In the genomic region with DNA sequence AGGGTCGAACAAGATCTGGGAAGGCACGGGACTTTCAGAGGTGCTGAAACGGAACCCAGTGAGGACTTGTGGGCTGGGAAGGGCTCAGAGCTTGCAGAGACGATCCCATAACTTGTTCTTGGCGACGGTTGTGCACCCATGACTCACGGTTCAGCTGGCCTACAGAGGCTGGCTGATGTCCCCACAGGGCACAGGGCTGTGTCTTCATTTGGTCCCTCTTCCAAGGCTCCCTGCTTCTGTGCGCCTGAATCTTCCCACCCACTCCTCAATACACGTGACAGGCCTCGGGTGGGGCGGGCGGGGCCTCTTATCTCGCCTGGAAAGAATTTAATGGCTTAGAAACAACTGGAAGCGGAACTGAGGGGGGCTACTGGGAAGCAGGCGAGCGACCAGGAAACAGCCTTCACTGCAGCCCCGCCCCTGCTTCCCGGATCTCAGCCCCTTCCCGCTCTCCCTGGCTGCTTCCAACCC, we compare ENCODE assay signal across 8 mouse cellular contexts. TPM values are rescaled to one million over a fixed set of nuclear protein-coding genes. Genes with fewer than 3 reads are reported as not detected.
A peak's percentile ranks its signal among the peaks of the same experiment; 100 is the strongest.
DNase-seq lines count a peak whose midpoint lies in the region; ATAC-seq and TF ChIP-seq lines count a peak whose summit lies in the region.

No protein-coding gene starts in this region.

- H3K4me2 ChIP-seq in forebrain, embryonic 15.5 days (replicated peaks): peak overlapping the region; percentile 22
- peak overlapping the region; percentile 41 for H3K4me2 ChIP-seq in hindbrain, embryonic 15.5 days

- no peak overlapping the region for H3K27ac ChIP-seq in forebrain, embryonic 15.5 days (replicated peaks)
- no peak overlapping the region for H3K27ac ChIP-seq in hindbrain, embryonic 15.5 days (replicated peaks)
- peak overlapping the region; percentile 65 for H3K27ac ChIP-seq in liver, adult 2 months (replicated peaks; ENCODE audit: insufficient read depth, low read depth, low read length)

- no peak for TF ChIP-seq CTCF in liver, adult 2 months (IDR thresholded peaks at IDR 0.05; ENCODE audit: low read depth, low read length)

- no peak overlapping the region for H3K9ac ChIP-seq in forebrain, embryonic 15.5 days (replicated peaks)
- no peak overlapping the region for H3K9ac ChIP-seq in hindbrain, embryonic 15.5 days
- H3K9ac ChIP-seq in liver, adult 2 months (ENCODE audit: low read depth, low read length): peak overlapping the region; percentile 5

- peak overlapping the region; percentile 5; the same call in 1 of the 2 replicates for H3K4me3 ChIP-seq in forebrain, embryonic 15.5 days
- peak overlapping the region; percentile 2; the same call in 1 of the 2 replicates for H3K4me3 ChIP-seq in hindbrain, embryonic 15.5 days
- H3K4me3 ChIP-seq in liver, adult 2 months (ENCODE audit: insufficient read depth, low read depth, low read length): peak overlapping the region; percentile 48

- H3K36me3 ChIP-seq in forebrain, embryonic 15.5 days: no peaks in the 10 kb centered on the region
- H3K36me3 ChIP-seq in hindbrain, embryonic 15.5 days: no peaks in the 10 kb centered on the region
- no peaks in the 10 kb centered on the region for H3K36me3 ChIP-seq in liver, adult 2 months (ENCODE audit: control insufficient read depth, insufficient read depth, low read length)

- no peaks in the 10 kb centered on the region for H3K9me3 ChIP-seq in forebrain, embryonic 15.5 days
- H3K9me3 ChIP-seq in hindbrain, embryonic 15.5 days: no peaks in the 10 kb centered on the region

- H3K79me2 ChIP-seq in liver, adult 2 months (ENCODE audit: control insufficient read depth, insufficient read depth, low read length): no peaks in the 10 kb centered on the region

- 0 out of 2 replicates have a peak, but pooled peaks cover 6% of the 10 kb centered on the region for H3K4me1 ChIP-seq in forebrain, embryonic 15.5 days
- peaks cover 12% of the 10 kb centered on the region; the same call in 1 of the 2 replicates for H3K4me1 ChIP-seq in hindbrain, embryonic 15.5 days (replicated peaks)
- peaks cover 3% of the 10 kb centered on the region; the same call in 1 of the 2 replicates for H3K4me1 ChIP-seq in liver, adult 2 months (ENCODE audit: control insufficient read depth, insufficient read depth, low read length)

- WGBS in forebrain, embryonic 15.5 days: 11% methylated on average over 19 of the region's 19 CpGs
- 14% methylated on average over 19 of the region's 19 CpGs for WGBS in hindbrain, embryonic 15.5 days
- 12% methylated on average over 19 of the region's 19 CpGs for WGBS in liver, adult 2 months

- ATAC-seq in forebrain, embryonic 15.5 days (replicated peaks): no peak
- ATAC-seq in hindbrain, embryonic 15.5 days (ENCODE audit: low FRiP score, low read depth): no peak

- TF ChIP-seq POLR2A in liver, adult 2 months (IDR thresholded peaks at IDR 0.05; ENCODE audit: extremely low read depth, insufficient read depth, low read length): no peak

- DNase-seq in adrenal gland, adult 2 months: peak; percentile 80
- no peak for DNase-seq in adrenal gland, postnatal 4 days (ENCODE audit: low spot score in 2 of 2)
- no peak for DNase-seq in liver, adult 2 months (ENCODE audit: extremely low read depth, low read depth, low spot score)
- peak; percentile 77 for DNase-seq in skeletal muscle tissue, adult 2 months (ENCODE audit: low read depth, low spot score)
- DNase-seq in embryo, embryonic 10 days (ENCODE audit: low spot score): no peak
- DNase-seq in frontal cortex, postnatal 14 days (ENCODE audit: low spot score in 2 of 2): no peak

- H3K27me3 ChIP-seq in forebrain, embryonic 15.5 days: peaks cover 19% of the 10 kb centered on the region
- peaks cover 20% of the 10 kb centered on the region for H3K27me3 ChIP-seq in hindbrain, embryonic 15.5 days
- H3K27me3 ChIP-seq in liver, adult 2 months (ENCODE audit: control insufficient read depth, insufficient read depth, low read length): no peaks in the 10 kb centered on the region; the same call in 1 of the 2 replicates

RNA-seq across cellular contexts. Expression of gene Tnxb, which starts 9.2 kb away (rescaled TPM):
- 10 to 100 TPM; 20.2 to 30.1 TPM for total RNA-seq in adrenal gland, adult 2 months (2021)
- 23.4 and 23.6 TPM in 2 replicates for polyA plus RNA-seq in adrenal gland, adult 2 months (2012; rRNA removed)
- 10 to 100 TPM; 29.4 to 33.0 TPM for total RNA-seq in adrenal gland, postnatal 4 days (2021)
- polyA plus RNA-seq in forebrain, embryonic 15.5 days (2015; fragmentation: Nextera tagmentation; extraction: Ambion mirVana): 0.05 and 0.06 TPM in 2 replicates
- polyA plus RNA-seq in hindbrain, embryonic 15.5 days (2015; fragmentation: Nextera tagmentation; extraction: Ambion mirVana): 0.27 and 0.31 TPM in 2 replicates
- total RNA-seq in liver, adult 2 months (2014; rRNA removed): 3.6 and 5.6 TPM in 2 replicates
- 2.4 and 3.5 TPM in 2 replicates for polyA plus RNA-seq in liver, adult 2 months (2012; rRNA removed)

RNA-seq across cellular contexts. Expression of gene Atf6b, which starts 14.2 kb away (rescaled TPM):
- total RNA-seq in adrenal gland, adult 2 months (2021): 10 to 100 TPM; 44.1 to 53.2 TPM
- polyA plus RNA-seq in adrenal gland, adult 2 months (2012; rRNA removed): 114 and 118 TPM in 2 replicates
- 10 to 100 TPM; 48.1 to 52.3 TPM for total RNA-seq in adrenal gland, postnatal 4 days (2021)
- 111 and 112 TPM in 2 replicates for polyA plus RNA-seq in forebrain, embryonic 15.5 days (2015; fragmentation: Nextera tagmentation; extraction: Ambion mirVana)
- polyA plus RNA-seq in hindbrain, embryonic 15.5 days (2015; fragmentation: Nextera tagmentation; extraction: Ambion mirVana): 108 and 120 TPM in 2 replicates
- 4.4 and 6.6 TPM in 2 replicates for total RNA-seq in liver, adult 2 months (2014; rRNA removed)
- polyA plus RNA-seq in liver, adult 2 months (2012; rRNA removed): 29.8 and 34.6 TPM in 2 replicates

RNA-seq across cellular contexts. Expression of gene Fkbpl, which starts 16.6 kb away (rescaled TPM):
- 10 to 100 TPM; 12.7 to 17.2 TPM for total RNA-seq in adrenal gland, adult 2 months (2021)
- polyA plus RNA-seq in adrenal gland, adult 2 months (2012; rRNA removed): 7.1 and 7.6 TPM in 2 replicates
- total RNA-seq in adrenal gland, postnatal 4 days (2021): 10 to 100 TPM; 13.2 to 16.3 TPM
- 15.3 and 15.8 TPM in 2 replicates for polyA plus RNA-seq in forebrain, embryonic 15.5 days (2015; fragmentation: Nextera tagmentation; extraction: Ambion mirVana)
- polyA plus RNA-seq in hindbrain, embryonic 15.5 days (2015; fragmentation: Nextera tagmentation; extraction: Ambion mirVana): 16.1 and 16.4 TPM in 2 replicates
- total RNA-seq in liver, adult 2 months (2014; rRNA removed): 4.2 and 5.3 TPM in 2 replicates
- 2.0 and 3.0 TPM in 2 replicates for polyA plus RNA-seq in liver, adult 2 months (2012; rRNA removed)

RNA-seq across cellular contexts. Expression of gene Prrt1, which starts 31.8 kb away (rescaled TPM):
- total RNA-seq in adrenal gland, adult 2 months (2021): 10 to 100 TPM in 1 of 2 experiments, 1 to 10 TPM in 1; 9.1 to 12.8 TPM
- polyA plus RNA-seq in adrenal gland, adult 2 months (2012; rRNA removed): 22.1 and 32.8 TPM in 2 replicates
- total RNA-seq in adrenal gland, postnatal 4 days (2021): 10 to 100 TPM; 10.7 to 11.5 TPM
- polyA plus RNA-seq in forebrain, embryonic 15.5 days (2015; fragmentation: Nextera tagmentation; extraction: Ambion mirVana): 6.8 and 7.4 TPM in 2 replicates
- 6.8 and 9.8 TPM in 2 replicates for polyA plus RNA-seq in hindbrain, embryonic 15.5 days (2015; fragmentation: Nextera tagmentation; extraction: Ambion mirVana)
- not detected in 2 replicates for total RNA-seq in liver, adult 2 months (2014; rRNA removed)
- 0.32 and 0.39 TPM in 2 replicates for polyA plus RNA-seq in liver, adult 2 months (2012; rRNA removed)

RNA-seq across cellular contexts. Expression of gene Ppt2, which starts 32.8 kb away (rescaled TPM):
- total RNA-seq in adrenal gland, adult 2 months (2021): 10 to 100 TPM; 58.3 to 70.7 TPM
- 58.5 and 102 TPM in 2 replicates for polyA plus RNA-seq in adrenal gland, adult 2 months (2012; rRNA removed)
- total RNA-seq in adrenal gland, postnatal 4 days (2021): 10 to 100 TPM; 52.6 to 62.3 TPM
- 17.2 and 18.2 TPM in 2 replicates for polyA plus RNA-seq in forebrain, embryonic 15.5 days (2015; fragmentation: Nextera tagmentation; extraction: Ambion mirVana)
- 19.1 and 20.4 TPM in 2 replicates for polyA plus RNA-seq in hindbrain, embryonic 15.5 days (2015; fragmentation: Nextera tagmentation; extraction: Ambion mirVana)
- 22.5 and 28.5 TPM in 2 replicates for total RNA-seq in liver, adult 2 months (2014; rRNA removed)
- 38.5 and 46.7 TPM in 2 replicates for polyA plus RNA-seq in liver, adult 2 months (2012; rRNA removed)

Comparison
In these comparisons a context has a peak if more than half of its experiments do, and no peak if none do; other contexts are left out.
1. DNase-seq: peak in adrenal gland, adult 2 months (single experiment) and skeletal muscle tissue, adult 2 months (single experiment); none in adrenal gland, postnatal 4 days (0 of 2), liver, adult 2 months (single experiment), embryo, embryonic 10 days (single experiment) and frontal cortex, postnatal 14 days (0 of 2).
2. Peak in every context shown above with its lines, with median percentiles within 50 percentile points of each other: H3K4me3 ChIP-seq.